Mouse (Mus musculus) lung, adult 18-20 months (tissue): Measurements from ENCODE around the gene Atg2a.
A peak's percentile ranks its signal among the peaks of the same experiment; 100 is the strongest.

ENCODE experiments used
- DNase-seq, 2 experiments: peaks; one replicate each; pipeline ENCODE4 v3.0.0; 2022; ENCODE audit warnings: mixed read lengths in 2 of 2

The Atg2a gene

DNA sequence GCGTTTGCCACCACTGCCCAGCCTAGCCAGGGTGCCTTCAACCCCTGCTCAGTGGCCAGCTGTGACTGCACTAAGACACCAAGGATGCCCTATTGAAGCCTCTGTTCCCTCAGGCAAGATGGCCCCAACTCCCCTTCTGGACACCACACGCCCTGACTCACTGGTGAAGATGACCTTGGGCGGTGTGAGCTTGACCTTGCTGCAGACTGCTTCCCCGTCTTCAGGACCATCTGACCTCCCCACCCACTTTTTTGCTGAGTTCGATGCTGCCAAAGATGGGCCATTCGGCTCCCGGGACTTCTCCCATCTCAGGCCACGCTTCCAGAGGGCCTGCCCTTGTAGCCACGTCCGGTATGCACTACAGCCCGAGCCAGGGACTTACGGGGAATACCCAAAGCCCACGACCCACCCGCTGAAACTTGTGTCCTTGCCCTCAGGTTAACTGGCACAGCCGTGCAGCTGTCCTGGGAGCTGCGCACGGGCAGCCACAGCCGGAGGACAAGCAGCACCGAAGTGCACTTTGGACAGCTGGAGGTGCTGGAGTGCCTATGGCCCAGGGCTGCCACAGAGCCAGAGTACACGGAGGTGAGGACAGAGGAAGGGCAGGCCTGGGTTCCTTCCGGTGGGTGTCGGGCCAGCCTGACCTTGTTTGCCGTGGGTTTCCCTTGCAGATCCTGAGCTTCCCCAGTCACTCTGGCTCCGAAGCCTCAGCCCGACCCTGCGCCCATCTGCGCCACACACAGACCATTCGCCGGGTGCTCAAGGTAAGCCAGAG, 6.2 kb downstream of the Atg2a start:
- no peak for DNase-seq

GRCm38 (mm10) chr19:6253021-6253420, 11.6 kb downstream of the Atg2a start:
- DNase-seq = no peak

DNA sequence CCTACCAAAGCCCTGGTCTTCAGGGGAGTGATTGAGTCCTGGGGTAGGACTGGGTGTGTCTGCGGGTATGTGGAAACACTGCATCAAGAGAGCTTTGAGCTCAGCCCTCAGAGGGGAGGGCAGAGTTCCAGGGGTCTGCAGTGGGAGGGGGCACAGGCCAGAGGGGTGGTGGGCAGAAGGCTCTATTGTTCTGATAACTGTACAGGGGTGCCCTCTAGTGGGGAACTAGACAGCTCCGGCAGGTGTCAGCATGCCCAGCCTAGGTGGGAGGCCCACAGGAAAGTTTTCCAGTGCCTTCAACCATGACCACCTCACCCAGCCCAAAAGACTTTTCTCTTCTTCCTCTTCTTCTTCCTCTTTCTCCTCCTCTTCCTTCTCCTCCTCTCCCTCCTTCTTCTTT, 19.0 kb downstream of the Atg2a start:
- DNase-seq = no peak

DNA sequence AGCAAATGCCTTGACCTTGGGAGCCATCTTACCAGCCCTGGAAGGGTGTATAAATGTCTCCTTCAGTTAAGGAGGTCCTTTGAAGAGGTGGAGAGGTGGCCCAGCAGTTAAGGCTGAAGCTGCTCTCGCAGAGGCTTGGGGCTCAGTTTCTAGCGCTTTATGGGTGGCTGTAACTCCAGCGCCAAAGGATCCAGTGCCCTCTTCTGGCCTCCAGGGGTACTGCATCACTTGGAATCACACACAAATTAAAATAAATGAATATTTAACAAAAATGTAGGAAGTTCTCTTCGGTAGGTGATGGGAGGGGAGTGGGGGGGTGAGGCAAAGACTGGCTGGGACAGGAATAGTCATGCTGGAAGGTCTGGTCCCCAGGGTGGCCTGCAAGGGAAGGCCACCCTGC, 19.5 kb downstream of the Atg2a start:
- DNase-seq = no peak

DNA sequence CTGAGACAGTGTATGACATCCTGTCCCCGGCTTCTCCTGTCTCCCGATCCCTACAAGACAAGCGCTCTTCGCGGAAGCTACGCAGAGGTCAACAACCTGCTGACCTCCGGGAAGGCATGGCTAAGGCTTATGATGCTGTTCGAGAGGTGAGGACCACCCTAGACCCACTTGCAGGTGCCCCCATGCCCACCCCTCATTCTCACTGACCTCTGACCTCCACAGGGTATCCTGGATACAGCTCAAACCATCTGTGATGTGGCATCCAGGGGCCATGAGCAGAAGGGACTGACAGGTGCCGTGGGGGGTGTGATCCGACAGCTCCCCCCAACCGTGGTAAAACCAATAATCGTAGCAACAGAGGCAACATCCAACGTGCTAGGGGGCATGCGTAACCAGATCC, 19.9 kb downstream of the Atg2a start:
- no peak for DNase-seq

DNA sequence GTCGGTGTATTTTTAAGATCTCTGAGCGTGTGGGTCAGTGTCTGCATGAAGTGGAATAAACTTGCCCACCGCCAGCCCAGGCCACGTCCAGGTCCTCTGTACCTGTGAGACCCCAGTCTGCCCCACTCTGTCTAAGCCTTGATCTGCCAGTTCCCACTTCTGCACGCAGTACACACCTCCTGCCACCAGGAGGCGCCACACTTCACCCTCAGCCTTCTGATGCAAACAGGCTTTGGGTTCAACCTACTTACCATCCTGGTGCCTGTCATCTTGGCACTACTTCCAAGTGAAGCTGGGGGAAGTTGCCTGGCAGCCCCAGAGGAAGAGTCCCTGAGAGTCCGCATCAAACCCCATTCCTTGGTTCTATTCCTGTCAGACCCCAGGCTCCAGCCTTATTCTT, 20.8 kb downstream of the Atg2a start:
- peak; percentile 69 to 75 for DNase-seq

DNA sequence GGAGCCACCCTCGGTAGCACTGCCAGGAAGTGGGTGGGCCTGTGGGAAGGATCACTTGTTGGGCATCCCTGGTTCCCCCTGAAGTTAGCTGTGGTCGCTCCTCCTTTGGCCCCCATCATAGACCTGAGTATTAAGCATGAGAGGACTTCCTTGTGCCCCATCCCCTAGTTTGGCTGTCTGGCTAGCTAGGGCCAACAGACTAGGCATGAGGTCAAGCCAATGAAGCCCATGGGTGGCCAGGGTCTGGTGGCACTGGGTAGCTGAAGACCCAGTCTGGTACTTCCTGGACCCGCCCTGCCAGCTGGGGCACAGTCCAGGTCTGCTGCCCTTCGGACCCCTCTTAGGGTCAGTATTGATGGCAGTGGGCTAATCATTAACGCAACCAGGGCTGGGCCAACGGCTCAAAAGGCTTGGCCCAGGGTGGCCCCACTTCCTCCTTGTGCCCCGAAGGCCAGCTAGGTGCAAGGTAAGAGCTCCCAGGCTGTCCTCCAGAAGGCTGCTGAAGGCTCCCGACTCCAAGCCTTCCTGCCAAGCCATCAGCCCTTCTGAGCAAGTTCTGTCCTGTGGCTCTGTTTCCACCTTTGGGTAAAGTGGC, 21.5 kb downstream of the Atg2a start:
- no peak for DNase-seq

- DNase-seq = no peak
Observed at GRCm38 (mm10) chr19:6264200-6264599, 22.7 kb downstream of the Atg2a start.

GRCm38 (mm10) chr19:6264945-6265344, 23.5 kb downstream of the Atg2a start:
- DNase-seq = no peak

DNA sequence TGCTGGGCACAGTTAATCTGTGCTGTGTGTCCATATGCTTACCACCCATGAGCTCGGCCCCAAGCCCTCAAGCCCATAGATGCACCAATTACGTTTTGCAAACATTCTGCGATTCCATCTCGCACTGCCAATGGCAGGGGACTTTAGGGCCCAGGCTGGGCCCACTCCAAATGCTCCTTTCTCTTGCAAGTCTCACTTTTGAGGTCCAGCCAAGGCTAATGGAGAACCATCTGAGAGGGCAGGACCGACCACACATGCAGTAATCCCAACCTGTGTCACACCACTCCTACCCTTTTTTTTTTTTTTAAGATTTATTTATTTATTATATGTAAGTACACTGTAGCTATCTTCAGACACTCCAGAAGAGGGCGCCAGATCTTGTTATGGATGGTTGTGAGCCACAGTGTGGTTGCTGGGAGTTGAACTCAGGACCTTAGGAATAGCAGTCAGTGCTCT, 24.3 kb downstream of the Atg2a start:
- DNase-seq = no peak

DNA sequence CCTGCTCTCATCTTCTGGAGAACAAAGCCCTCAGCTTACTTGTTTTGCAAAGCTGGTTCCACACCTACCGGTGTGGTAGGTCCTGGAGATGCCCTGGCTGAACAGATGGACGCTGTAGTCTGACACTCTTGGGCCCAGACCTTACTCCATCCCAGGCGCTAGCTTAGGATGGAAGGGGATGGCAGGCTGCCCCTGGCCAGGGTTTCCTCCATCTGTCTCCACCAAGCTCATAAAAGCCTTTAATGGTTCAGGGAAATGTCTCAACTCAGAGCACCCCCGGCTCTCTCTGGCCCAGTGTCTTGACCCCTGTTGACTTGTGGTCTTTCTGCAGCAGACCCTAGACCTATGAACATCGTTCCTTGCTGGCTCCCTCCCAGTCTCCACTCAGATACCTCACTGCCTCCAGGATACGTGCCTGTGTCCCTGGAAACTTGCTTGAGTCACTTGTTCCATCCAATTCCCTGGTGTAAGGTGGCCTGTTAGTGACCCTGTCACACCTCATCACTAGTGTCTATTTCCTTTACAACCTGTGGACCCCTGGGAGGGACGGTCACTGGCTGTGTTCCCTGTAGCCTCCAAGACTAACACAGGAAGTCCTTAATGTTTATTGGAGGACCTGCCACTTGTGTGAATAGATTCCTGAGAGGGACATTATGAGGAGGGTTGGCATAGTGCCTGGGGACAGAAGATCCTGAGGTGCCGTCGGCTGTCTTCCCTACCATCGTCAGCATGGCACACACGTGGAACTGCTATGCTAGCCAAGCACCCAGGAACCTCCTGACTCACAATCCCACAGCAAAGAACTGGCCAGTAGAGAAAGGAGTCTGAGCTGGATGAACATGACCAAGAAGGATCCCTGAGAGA, 26.1 kb downstream of the Atg2a start:
- DNase-seq = peak in 1 of 2 experiments; percentile 55

DNA sequence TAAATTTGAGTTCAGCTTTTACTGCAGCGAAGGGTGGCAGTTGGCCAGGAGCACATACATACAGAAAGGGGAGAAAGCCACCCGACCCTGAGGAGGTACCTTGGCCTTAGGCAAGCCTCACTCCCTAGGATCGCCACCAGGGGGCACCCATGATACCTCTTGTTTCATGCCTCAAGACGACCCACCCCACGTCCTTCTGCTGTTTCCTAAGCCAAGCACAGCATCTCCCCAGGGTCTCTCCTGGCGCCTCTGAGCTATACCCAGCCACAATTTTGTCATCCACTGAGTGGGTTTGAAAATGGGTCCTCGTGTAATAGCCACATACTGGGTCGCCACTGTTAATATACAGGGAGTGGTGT, 26.7 kb downstream of the Atg2a start:
- DNase-seq = peak; percentile 85 to 88

DNA sequence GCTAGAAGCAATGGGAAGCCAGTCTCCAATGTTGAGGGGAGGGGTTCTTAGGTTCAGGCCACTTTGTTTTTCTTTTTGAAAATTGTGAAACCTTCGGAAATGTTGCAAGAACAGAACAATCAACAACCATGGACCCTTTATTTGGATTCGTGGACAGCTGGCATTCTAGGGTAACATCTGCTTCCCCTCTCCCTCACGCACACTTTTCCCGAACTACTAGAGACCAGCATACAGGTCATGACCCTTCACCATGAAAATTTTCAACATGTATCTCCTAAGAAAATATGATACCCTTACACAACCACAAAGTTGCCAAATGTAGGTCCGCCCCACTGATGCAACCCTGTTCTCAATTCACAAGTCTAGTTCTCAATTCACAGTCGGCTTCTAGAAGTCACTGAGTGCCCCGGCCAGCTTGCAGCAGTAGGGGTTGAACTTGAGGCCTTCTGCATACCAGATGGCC, 27.2 kb downstream of the Atg2a start:
- DNase-seq = peak; percentile 66 to 71

DNA sequence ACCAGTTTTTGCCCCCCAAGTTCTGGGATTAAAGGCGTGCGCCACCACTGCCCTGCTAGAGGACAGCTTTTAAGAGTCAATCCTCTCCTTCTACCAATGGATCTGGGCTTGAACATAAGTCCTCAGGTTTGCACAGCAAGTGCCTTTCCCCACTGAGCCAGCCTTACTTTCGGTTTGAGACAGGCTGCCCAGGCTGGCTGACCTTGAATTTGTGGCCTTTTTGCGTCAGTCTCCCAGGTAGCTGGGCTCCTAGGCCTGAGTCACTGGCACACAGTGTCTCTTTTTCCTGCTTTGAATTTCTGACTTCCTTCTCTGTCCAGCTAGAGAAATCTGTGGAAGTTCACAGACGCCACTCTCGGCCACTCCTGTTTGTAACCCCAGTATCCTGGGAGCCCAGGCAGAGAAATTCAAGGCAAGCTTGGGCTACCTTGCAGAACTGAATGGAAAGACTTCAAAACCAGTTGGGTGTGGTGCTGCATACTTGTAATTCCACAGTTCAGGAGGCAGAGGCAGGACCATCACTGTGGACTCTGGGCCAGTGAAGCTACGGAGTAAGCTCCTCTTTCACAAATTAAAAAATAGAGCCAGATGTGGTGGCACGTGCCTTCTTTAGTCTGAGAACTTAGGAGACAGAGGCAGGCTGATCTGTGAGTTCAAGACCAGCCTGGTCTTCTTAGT, 28.5 kb downstream of the Atg2a start:
- DNase-seq = no peak

- no peak for DNase-seq
Observed at GRCm38 (mm10) chr19:6270661-6271060, 29.2 kb downstream of the Atg2a start.

- no peak for DNase-seq
Observed at GRCm38 (mm10) chr19:6271206-6271605, 29.7 kb downstream of the Atg2a start.

DNA sequence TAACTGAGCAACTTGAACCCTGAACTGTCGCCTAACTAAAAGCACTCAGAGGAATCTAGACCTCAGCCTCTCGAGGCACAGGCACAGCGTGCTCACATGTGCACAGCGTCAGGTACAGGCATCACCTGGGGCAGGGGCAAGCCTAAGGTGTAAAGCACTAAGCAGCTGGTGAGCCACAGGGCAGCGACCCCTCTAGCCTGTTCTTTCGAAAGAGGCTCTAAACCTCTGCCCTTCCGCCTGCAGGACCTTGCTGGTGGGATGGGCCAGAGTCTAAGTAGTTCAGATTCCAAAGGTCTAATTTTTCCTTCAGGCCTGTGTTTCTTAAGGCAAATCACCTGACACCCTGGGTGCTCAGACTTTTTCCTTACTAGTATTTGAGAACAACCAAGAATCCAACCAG, 30.6 kb downstream of the Atg2a start:
- no peak for DNase-seq

DNA sequence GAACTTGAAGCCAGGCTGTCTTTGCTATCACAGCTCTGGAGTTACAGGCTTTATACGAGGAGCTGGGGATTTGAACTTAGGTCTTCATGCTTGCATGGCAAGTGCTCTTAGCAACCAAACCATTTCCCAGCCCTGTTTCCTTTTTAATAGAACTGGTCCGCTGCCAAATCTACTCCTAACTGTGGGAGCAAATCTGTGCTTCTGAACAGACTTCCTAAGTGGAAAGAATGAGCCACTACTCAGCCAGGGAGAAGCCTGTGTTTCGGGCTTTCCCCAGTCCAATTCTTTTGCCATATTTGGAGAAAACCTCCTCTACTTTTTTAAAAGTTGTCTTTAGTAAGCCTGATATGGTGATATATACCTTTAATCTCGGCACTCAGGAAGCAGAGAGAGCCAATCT, 31.3 kb downstream of the Atg2a start:
- no peak for DNase-seq

DNA sequence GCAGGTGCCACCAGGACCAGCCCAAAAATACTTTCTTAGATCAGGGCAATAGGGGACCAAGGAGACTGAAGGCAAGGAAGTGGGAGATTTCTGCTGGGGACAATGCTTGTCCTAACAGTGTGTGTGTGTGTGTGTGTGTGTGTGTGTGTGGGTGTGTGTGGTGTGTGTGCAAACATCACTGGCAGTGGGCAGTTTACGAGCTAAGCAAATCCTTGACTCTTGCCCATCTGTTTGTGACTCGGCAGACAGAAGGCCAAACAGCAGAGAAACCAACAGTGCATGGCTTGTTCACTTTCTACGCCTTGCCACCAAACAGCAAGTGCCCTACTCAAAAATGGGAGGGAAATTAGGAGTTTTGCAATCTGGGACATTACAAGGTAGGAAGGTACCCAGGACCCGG, 32.1 kb downstream of the Atg2a start:
- no peak for DNase-seq

DNA sequence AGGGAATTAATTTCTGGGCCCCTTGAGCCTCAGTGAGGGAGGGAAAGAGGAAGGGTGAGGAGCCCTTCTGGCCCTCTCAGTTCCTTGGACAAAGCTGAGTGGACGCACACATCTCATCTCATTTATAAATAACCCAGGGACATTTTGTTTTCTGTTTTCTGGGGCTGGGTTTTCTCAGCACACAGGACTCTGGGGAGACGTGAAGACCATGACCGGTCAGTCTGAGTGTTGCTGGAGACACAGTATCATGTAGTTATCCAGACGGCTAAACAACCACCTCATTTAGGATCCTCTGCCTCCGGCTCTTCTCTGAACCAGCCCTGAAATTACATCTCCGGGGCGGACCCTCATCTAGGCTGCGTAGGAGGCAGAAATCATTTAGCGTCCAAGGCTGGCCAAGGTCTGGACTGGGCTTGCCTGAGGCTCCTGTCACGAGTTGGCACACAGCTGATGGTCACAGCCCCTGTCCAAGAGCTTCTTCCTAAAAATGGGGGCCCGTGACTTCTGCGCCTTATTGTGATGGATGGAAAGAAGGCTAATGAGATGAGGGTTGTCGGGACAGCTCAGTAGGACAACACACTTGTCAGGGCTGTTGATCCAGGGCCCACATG, 32.6 kb downstream of the Atg2a start:
- peak in 1 of 2 experiments; percentile 40 for DNase-seq

DNA sequence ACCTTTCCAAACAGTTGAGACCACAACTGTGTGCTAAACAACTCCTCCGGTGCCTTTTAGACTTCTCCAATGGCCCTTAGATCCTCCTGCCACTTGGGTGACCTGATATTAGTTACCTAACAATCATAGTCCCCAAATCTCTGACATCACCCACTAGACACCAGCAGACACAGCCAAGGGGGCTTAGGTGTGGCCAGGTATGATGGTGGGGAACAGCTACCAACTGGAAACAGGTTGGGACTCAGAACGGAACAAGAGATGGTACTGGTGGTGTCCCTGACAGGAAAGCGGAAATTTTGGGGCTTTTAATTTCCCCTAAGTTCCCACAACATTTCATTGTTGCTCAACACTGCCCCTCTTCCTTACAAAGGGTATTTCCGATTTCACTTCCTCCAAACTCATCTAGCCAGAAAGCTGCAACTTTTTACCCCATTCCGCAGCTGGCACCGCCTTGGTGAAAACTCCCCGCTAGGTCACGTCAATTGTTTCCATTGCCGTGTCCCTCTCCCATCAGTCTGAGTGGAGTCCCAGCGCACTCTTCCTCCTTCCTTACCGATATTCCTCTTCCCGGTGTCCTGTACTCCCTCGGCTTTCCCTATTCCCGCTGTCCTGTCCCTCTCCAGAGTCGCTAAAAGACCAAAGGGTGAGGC, 34.4 kb downstream of the Atg2a start:
- DNase-seq = peak; percentile 62 to 73
